Mouse (Mus musculus): ENCODE measurements around the gene Esp4. TPM values are rescaled to one million over a fixed set of nuclear protein-coding genes. Genes with fewer than 3 reads are reported as not detected.
"Not testable (repeated sequence)": the region's sequence is repeated elsewhere in the genome, so short reads cannot be mapped to it uniquely, and the experiment has no call there.

Esp4 gene
- not detected for total RNA-seq (2021)
- long read RNA-seq, experiment 1, result 0 reads
- long read RNA-seq, experiment 2, result 0 reads

GRCm38 (mm10) chr17:40598294-40598693 lies at the start of gene Esp4:
Gene Esp4 (plus strand): TSS chr17:40598594.
- no peak within 1 kb of the TSS for H3K27ac ChIP-seq
- H3K4me3 ChIP-seq, result no peak within 1 kb of the TSS
- no peak for DNase-seq (ENCODE audit: low spot score in 2 of 2)
- TF ChIP-seq CTCF (conservative IDR thresholded peaks at IDR 0.05), result no peak

- DNase-seq (ENCODE audit: low spot score in 2 of 2), result no peak
- no peak for TF ChIP-seq CTCF (conservative IDR thresholded peaks at IDR 0.05)
- no peak overlapping the region for H3K27ac ChIP-seq
- H3K4me3 ChIP-seq, result no peak overlapping the region
Observed at GRCm38 (mm10) chr17:40553470-40553869, 44.9 kb upstream of the Esp4 start.

GRCm38 (mm10) chr17:40561207-40561606 lies 37.2 kb upstream of the Esp4 start, which contains the start of gene Esp6:
Gene Esp6 (plus strand): TSS chr17:40561507.
- TF ChIP-seq CTCF (conservative IDR thresholded peaks at IDR 0.05), result no peak
- no peak for DNase-seq (ENCODE audit: low spot score in 2 of 2)
- Histone ChIP-seq H3K4me3 (no peak within 1 kb of the TSS), H3K27ac (no peak within 1 kb of the TSS)

- not testable (repeated sequence) for H3K27ac ChIP-seq; H3K4me3 ChIP-seq; DNase-seq (ENCODE audit: low spot score in 2 of 2)
Observed at GRCm38 (mm10) chr17:40583906-40584305, 14.5 kb upstream of the Esp4 start.

GRCm38 (mm10) chr17:40591297-40591696 lies 7.1 kb upstream of the Esp4 start:
- TF ChIP-seq CTCF (conservative IDR thresholded peaks at IDR 0.05), result no peak
- no peak for DNase-seq (ENCODE audit: low spot score in 2 of 2)
- H3K4me3 ChIP-seq, result no peak overlapping the region
- no peak overlapping the region for H3K27ac ChIP-seq

- not testable (repeated sequence) for DNase-seq (ENCODE audit: low spot score in 2 of 2); H3K4me3 ChIP-seq; H3K27ac ChIP-seq
Observed at GRCm38 (mm10) chr17:40631775-40632174, 33.4 kb downstream of the Esp4 start, which contains the start of gene Esp3. Gene Esp3 (plus strand): TSS chr17:40632075.

Other genes with a start within 250 kb of the Esp4 start
- gene Esp8, start 78.6 kb upstream of the Esp4 start, total RNA-seq (2021), result not detected
- not detected for gene Esp6, start 37.1 kb upstream of the Esp4 start, total RNA-seq (2021)
- not detected for gene Esp3, start 33.5 kb downstream of the Esp4 start, total RNA-seq (2021)
- not detected for gene Esp1, start 128.5 kb downstream of the Esp4 start, total RNA-seq (2021)
- not detected for gene Crisp2, start 208.4 kb downstream of the Esp4 start, total RNA-seq (2021)
- not detected for gene Rhag, start 212.5 kb downstream of the Esp4 start, total RNA-seq (2021)

Measured in layer of hippocampus, adult 2 months (tissue).